ENCODE assay signal across 7 mouse cellular contexts in the genomic region with DNA sequence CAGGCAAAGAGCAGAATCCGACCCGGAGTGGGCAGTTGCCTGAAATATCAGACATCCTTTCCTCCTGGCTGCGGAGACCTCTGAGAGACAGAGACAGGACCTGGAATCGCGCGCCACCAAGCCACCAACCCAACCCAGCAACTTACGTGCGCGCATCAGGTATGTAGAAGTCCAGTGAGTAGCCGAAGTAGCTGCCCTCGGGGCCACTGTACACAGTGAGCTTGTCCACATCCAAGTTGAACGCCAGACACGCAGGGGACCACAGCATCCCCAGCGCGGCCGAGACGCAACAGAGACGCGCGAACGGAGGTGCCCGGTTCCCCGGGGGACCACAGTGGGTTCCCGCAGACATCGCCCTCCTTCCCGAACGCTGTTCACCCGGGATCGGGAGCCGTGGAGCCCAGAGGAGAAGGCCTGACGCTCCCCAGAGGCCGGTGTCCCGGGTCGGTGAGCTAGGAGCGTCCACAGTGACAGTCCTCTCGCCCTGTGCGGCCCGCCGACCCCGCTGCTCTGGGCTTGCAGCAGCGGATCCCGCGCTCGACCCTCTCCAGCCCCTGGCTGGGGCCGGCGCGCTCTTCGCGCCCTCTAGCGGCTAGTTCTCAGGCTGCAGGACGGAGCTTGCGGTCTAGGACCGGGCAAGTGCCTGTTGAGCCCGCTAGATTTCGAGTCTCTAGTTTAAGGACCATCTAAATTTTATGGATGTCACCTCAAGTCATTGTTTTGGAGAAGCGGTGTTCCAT. TPM values are rescaled to one million over a fixed set of nuclear protein-coding genes. Genes with fewer than 3 reads are reported as not detected.
DNase-seq lines count a peak whose midpoint lies in the region; ATAC-seq lines count a peak whose summit lies in the region.

Gene Itga8 (minus strand): TSS at position 492 of the 740 bp plus-strand sequence.

- H3K27ac ChIP-seq in embryonic facial prominence, embryonic 10.5 days (replicated peaks), result peak within 1 kb of the TSS; percentile 91
- H3K27ac ChIP-seq in limb, embryonic 13.5 days, result peak within 1 kb of the TSS; percentile 22; the same call in 1 of the 2 replicates
- no peak within 1 kb of the TSS for H3K27ac ChIP-seq in midbrain, embryonic 15.5 days

- ATAC-seq in limb, embryonic 13.5 days (ENCODE audit: low FRiP score, low read depth), result peak; percentile 92
- peak; percentile 99 for ATAC-seq in midbrain, embryonic 15.5 days (replicated peaks)

- peak; percentile 92 for DNase-seq in adrenal gland, postnatal 10 days
- peak; percentile 94 for DNase-seq in embryonic facial prominence, embryonic 10.5 days (ENCODE audit: low spot score)
- peak; percentile 77 to 89 for DNase-seq in heart, adult 18-20 months
- DNase-seq in kidney, adult 18-20 months, result peak; percentile 82
- DNase-seq in spleen, postnatal 10 days (ENCODE audit: low spot score in 2 of 2), result peak; percentile 62 to 79

- H3K4me1 ChIP-seq in embryonic facial prominence, embryonic 10.5 days, result peaks cover 9% of the 10 kb centered on the region
- H3K4me1 ChIP-seq in limb, embryonic 13.5 days, result peaks cover 30% of the 10 kb centered on the region
- H3K4me1 ChIP-seq in midbrain, embryonic 15.5 days, result 0 out of 2 replicates have a peak, but pooled peaks cover 3% of the 10 kb centered on the region

- peak within 1 kb of the TSS; percentile 86 for H3K4me3 ChIP-seq in embryonic facial prominence, embryonic 10.5 days
- peak within 1 kb of the TSS; percentile 78 for H3K4me3 ChIP-seq in limb, embryonic 13.5 days
- H3K4me3 ChIP-seq in midbrain, embryonic 15.5 days, result peak within 1 kb of the TSS; percentile 76

- H3K9ac ChIP-seq in limb, embryonic 13.5 days, result peak within 1 kb of the TSS; percentile 85
- peak within 1 kb of the TSS; percentile 66 for H3K9ac ChIP-seq in midbrain, embryonic 15.5 days

- H3K9me3 ChIP-seq in embryonic facial prominence, embryonic 10.5 days, result no peaks in the 10 kb centered on the region
- H3K9me3 ChIP-seq in limb, embryonic 13.5 days, result no peaks in the 10 kb centered on the region
- H3K9me3 ChIP-seq in midbrain, embryonic 15.5 days, result no peaks in the 10 kb centered on the region

- no peaks in the 10 kb centered on the region for H3K36me3 ChIP-seq in embryonic facial prominence, embryonic 10.5 days (replicated peaks)
- H3K36me3 ChIP-seq in limb, embryonic 13.5 days, result no peaks in the 10 kb centered on the region
- no peaks in the 10 kb centered on the region for H3K36me3 ChIP-seq in midbrain, embryonic 15.5 days (replicated peaks)

- peaks cover 19% of the 10 kb centered on the region for H3K27me3 ChIP-seq in embryonic facial prominence, embryonic 10.5 days (replicated peaks; ENCODE audit: low read depth, poor library complexity, severe bottlenecking)
- H3K27me3 ChIP-seq in limb, embryonic 13.5 days, result peaks cover 7% of the 10 kb centered on the region
- H3K27me3 ChIP-seq in midbrain, embryonic 15.5 days (replicated peaks), result peaks cover 8% of the 10 kb centered on the region; the same call in 1 of the 2 replicates

- under 1% methylated on average over 56 of the region's 56 CpGs for WGBS in embryonic facial prominence, embryonic 10.5 days
- under 1% methylated on average over 53 of the region's 56 CpGs for WGBS in limb, embryonic 13.5 days
- under 1% methylated on average over 56 of the region's 56 CpGs for WGBS in midbrain, embryonic 15.5 days

- peak within 1 kb of the TSS; percentile 81 for H3K4me2 ChIP-seq in limb, embryonic 13.5 days (replicated peaks)
- H3K4me2 ChIP-seq in midbrain, embryonic 15.5 days, result peak within 1 kb of the TSS; percentile 92

RNA-seq across cellular contexts. Expression of gene Itga8, which starts in this region (rescaled TPM):
- 10 to 100 TPM; 21.7 to 24.1 TPM for total RNA-seq in adrenal gland, postnatal 10 days (2021)
- polyA plus RNA-seq in embryonic facial prominence, embryonic 10.5 days (2016; fragmentation: Nextera tagmentation; extraction: Ambion mirVana), result 8.0 and 8.3 TPM in 2 replicates
- total RNA-seq in heart, adult 18-20 months (2021), result 1 to 10 TPM; 4.8 to 5.8 TPM
- 16.4 and 17.7 TPM in 2 replicates for polyA plus RNA-seq in limb, embryonic 13.5 days (2015; fragmentation: Nextera tagmentation; extraction: Ambion mirVana)
- 1.8 and 2.4 TPM in 2 replicates for polyA plus RNA-seq in midbrain, embryonic 15.5 days (2015; fragmentation: Nextera tagmentation; extraction: Ambion mirVana)
